Mouse (Mus musculus) left cerebral cortex, postnatal 25 days (tissue): ENCODE data around the gene Sptbn1. TPM values are rescaled to one million over a fixed set of nuclear protein-coding genes. Genes with fewer than 3 reads are reported as not detected.
"Not testable (repeated sequence)": the region's sequence is repeated elsewhere in the genome, so short reads cannot be mapped to it uniquely, and the experiment has no call there.

Source experiments
- DNase-seq, 2 experiments: peaks; one replicate each; pipeline ENCODE4 v3.0.0; 2022; ENCODE audit warnings: low spot score in 2 of 2, mixed read lengths in 1 of 2
- intact Hi-C: fragments of 180-260 bp; cut with DNase I; formaldehyde crosslinking; loops from one replicate; pipeline ENCODE4 v1.15.1; 2025
- total RNA-seq, 2 experiments: library from RNA; stranded (reverse); gene quantifications; 2 replicates each; pipeline ENCODE4 v1.2.3; 2021

Gene Sptbn1
- total RNA-seq, 2 experiments from 2014 or later = 614 to 635 TPM

GRCm38 (mm10) chr11:30257812-30258211, 10.2 kb downstream of the Sptbn1 start:
- no peak for DNase-seq
- intact Hi-C loops = no loop called here

- intact Hi-C loops = no loop called here
- no peak for DNase-seq
Measured at GRCm38 (mm10) chr11:30257085-30257484, 10.9 kb downstream of the Sptbn1 start.

- intact Hi-C loops = no loop called here
Measured at GRCm38 (mm10) chr11:30256491-30256890, 11.5 kb downstream of the Sptbn1 start.

GRCm38 (mm10) chr11:30255211-30255610, 12.8 kb downstream of the Sptbn1 start:
- DNase-seq, intact Hi-C loops: not testable (repeated sequence)

More at GRCm38 (mm10) chr11:30256491-30256890, 11.5 kb downstream of the Sptbn1 start:
- no peak for DNase-seq

GRCm38 (mm10) chr11:30251294-30251904, 16.6 kb downstream of the Sptbn1 start:
- intact Hi-C loops = no loop called here
- DNase-seq = no peak

- DNase-seq = no peak
- intact Hi-C loops = no loop called here
Measured at GRCm38 (mm10) chr11:30249452-30250016, 18.4 kb downstream of the Sptbn1 start.

GRCm38 (mm10) chr11:30247106-30247505, 20.9 kb downstream of the Sptbn1 start:
- intact Hi-C loops = no loop called here
- DNase-seq = no peak

- intact Hi-C loops = no loop called here
Measured at GRCm38 (mm10) chr11:30246161-30246560, 21.8 kb downstream of the Sptbn1 start.

GRCm38 (mm10) chr11:30244172-30244571, 23.8 kb downstream of the Sptbn1 start:
- intact Hi-C loops = no loop called here
- no peak for DNase-seq

More at GRCm38 (mm10) chr11:30246161-30246560, 21.8 kb downstream of the Sptbn1 start:
- no peak for DNase-seq

- DNase-seq = peak; percentile 36 to 71
- intact Hi-C loops = no loop called here
Measured at GRCm38 (mm10) chr11:30243591-30243990, 24.4 kb downstream of the Sptbn1 start.

- intact Hi-C loops = no loop called here
- DNase-seq = no peak
Measured at GRCm38 (mm10) chr11:30240861-30241260, 27.1 kb downstream of the Sptbn1 start.

GRCm38 (mm10) chr11:30237960-30238359, 30.0 kb downstream of the Sptbn1 start:
- no peak for DNase-seq
- intact Hi-C loops = loop anchor here (10.0 kb wide), 1 partner anchor 417 kb away; no protein-coding TSS in a partner anchor

- intact Hi-C loops = loop anchor here (10.0 kb wide), 1 partner anchor 418 kb away; no protein-coding TSS in a partner anchor
Measured at GRCm38 (mm10) chr11:30236681-30237242, 31.2 kb downstream of the Sptbn1 start.

GRCm38 (mm10) chr11:30235666-30236065, 32.3 kb downstream of the Sptbn1 start:
- DNase-seq = no peak
- intact Hi-C loops = loop anchor here (10.0 kb wide), 1 partner anchor 419 kb away; no protein-coding TSS in a partner anchor

More at GRCm38 (mm10) chr11:30236681-30237242, 31.2 kb downstream of the Sptbn1 start:
- DNase-seq = no peak

GRCm38 (mm10) chr11:30235218-30235617, 32.8 kb downstream of the Sptbn1 start:
- intact Hi-C loops = loop anchor here (10.0 kb wide), 1 partner anchor 420 kb away; no protein-coding TSS in a partner anchor
- no peak for DNase-seq

- intact Hi-C loops = loop anchor here (10.0 kb wide), 1 partner anchor 421 kb away; no protein-coding TSS in a partner anchor
Measured at GRCm38 (mm10) chr11:30233946-30234345, 34.0 kb downstream of the Sptbn1 start.

GRCm38 (mm10) chr11:30232082-30232481, 35.9 kb downstream of the Sptbn1 start:
- DNase-seq = no peak
- intact Hi-C loops = loop anchor here (10.0 kb wide), 1 partner anchor 423 kb away; no protein-coding TSS in a partner anchor

More at GRCm38 (mm10) chr11:30233946-30234345, 34.0 kb downstream of the Sptbn1 start:
- DNase-seq = no peak

GRCm38 (mm10) chr11:30231336-30231735, 36.6 kb downstream of the Sptbn1 start:
- intact Hi-C loops = loop anchor here (10.0 kb wide), 1 partner anchor 423 kb away; no protein-coding TSS in a partner anchor
- no peak for DNase-seq

- intact Hi-C loops = loop anchor here (10.0 kb wide), 1 partner anchor 424 kb away; no protein-coding TSS in a partner anchor
- DNase-seq = no peak
Measured at GRCm38 (mm10) chr11:30230330-30230771, 37.6 kb downstream of the Sptbn1 start.

GRCm38 (mm10) chr11:30226756-30227155, 41.2 kb downstream of the Sptbn1 start:
- intact Hi-C loops = no loop called here
- no peak for DNase-seq
